Mouse (Mus musculus): ENCODE data around the gene Cstf1.

- TF ChIP-seq CTCF (IDR thresholded peaks at IDR 0.05; ENCODE audit: low read depth) = no peak
- TF ChIP-seq EP300 (optimal IDR thresholded peaks at IDR 0.05) = no peak
These were observed 26.7 kb upstream of the Cstf1 start for GRCm38 (mm10) chr2:172343751-172344150.
